Mouse (Mus musculus): ENCODE measurements around the gene Fam78a. TPM values are rescaled to one million over a fixed set of nuclear protein-coding genes. Genes with fewer than 3 reads are reported as not detected.
"Not testable (repeated sequence)": the region's sequence is repeated elsewhere in the genome, so short reads cannot be mapped to it uniquely, and the experiment has no call there.

Gene Fam78a
- total RNA-seq, 2 experiments from 2014 or later = 11.7 to 14.7 TPM

GRCm38 (mm10) chr2:32047323-32047722 lies 37.3 kb downstream of the Fam78a start:
- no peak for ATAC-seq (ENCODE audit: poor library complexity, severe bottlenecking)

- ATAC-seq (ENCODE audit: poor library complexity, severe bottlenecking) = no peak
Observed at GRCm38 (mm10) chr2:32046009-32046408, 38.6 kb downstream of the Fam78a start.

GRCm38 (mm10) chr2:32045375-32045774 lies 39.3 kb downstream of the Fam78a start:
- ATAC-seq (ENCODE audit: poor library complexity, severe bottlenecking) = no peak

GRCm38 (mm10) chr2:32043836-32044235 lies 40.8 kb downstream of the Fam78a start:
- no peak for ATAC-seq (ENCODE audit: poor library complexity, severe bottlenecking)

GRCm38 (mm10) chr2:32041087-32041486 lies 43.6 kb downstream of the Fam78a start:
- no peak for ATAC-seq (ENCODE audit: poor library complexity, severe bottlenecking)

DNA sequence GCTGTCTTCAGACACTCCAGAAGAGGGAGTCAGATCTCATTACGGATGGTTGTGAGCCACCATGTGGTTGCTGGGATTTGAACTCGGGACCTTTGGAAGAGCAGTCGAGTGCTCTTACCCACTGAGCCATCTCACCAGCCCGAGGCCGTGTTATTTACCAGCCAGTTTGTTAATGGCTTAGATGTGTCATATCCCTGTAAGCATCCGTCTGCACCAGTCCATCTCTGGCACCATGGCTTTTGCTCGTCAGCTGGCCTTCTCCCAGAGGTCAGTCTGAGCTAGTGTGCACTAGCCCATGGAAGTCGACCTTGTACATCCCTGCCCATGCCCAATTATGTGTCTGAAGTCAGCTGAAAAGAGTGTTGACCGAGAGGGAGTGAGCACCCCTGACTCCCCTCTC lies 44.0 kb downstream of the Fam78a start:
- not testable (repeated sequence) for ATAC-seq (ENCODE audit: poor library complexity, severe bottlenecking)

- ATAC-seq (ENCODE audit: poor library complexity, severe bottlenecking) = no peak
Observed at GRCm38 (mm10) chr2:32038661-32039081, 46.0 kb downstream of the Fam78a start.

DNA sequence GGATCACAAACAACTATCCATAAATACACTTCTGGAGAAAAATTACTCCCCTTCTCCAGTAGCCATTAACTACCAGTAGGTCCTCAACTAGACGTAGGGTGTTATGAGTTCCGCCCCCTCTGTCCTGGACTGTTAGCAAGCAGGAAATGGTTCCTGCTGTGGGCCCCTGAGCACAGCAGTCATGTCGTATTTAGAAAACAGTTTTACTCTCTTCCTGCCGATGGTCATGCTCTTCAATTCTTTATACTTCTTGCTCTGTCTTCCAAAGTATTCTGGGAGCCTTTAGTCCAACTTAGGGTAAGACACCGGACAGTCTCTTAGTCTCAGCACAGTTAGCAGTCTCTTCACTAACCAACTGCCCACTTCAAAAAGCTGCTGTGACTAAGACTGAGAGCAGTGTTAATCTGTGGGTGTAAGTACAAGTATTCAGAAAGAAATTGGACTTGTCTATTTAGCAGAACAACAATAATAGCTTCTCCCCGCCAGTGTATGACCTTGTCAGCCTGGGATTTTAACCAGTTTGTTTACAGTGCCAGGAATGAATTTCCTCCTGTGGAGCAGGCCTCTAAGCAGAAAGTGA lies 47.3 kb downstream of the Fam78a start:
- no peak for ATAC-seq (ENCODE audit: poor library complexity, severe bottlenecking)

DNA sequence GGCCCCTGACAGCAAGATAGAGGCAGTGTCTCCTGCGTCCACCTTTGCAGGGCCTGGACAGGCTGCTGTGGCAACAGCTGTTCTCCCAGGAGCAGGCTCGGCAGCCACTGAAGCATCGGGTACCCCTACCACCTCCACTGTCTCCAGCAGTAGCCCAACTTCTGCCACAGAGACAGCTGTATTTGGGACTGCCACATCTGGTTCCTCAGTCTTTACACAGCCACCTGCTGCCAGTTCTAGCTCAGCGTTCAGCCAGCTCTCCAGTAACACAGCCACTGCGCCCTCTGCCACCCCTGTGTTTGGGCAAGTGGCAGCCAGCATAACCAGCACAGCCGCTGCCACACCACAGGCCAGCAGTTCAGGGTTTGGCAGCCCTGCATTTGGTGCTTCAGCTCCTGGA lies 50.5 kb downstream of the Fam78a start:
- ATAC-seq (ENCODE audit: poor library complexity, severe bottlenecking) = no peak

DNA sequence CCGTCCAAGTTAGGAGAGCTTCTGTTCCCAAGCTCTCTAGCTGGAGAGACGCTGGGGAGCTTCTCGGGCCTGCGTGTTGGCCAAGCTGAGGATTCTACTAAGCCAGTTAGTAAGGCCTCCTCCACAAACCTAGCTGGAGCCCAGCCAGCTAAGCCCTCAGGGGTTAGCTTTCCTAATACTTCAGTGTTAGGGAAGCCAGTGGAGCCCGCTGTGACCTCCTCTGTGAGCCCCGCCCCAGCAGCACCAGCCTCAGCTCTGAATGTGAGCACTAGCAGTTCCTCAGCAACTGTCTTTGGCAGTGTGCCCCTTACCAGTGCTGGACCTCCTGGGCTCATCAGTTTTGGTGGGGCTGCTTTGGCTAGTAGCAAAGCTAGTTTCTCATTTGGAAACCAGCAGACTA lies 51.2 kb downstream of the Fam78a start:
- ATAC-seq (ENCODE audit: poor library complexity, severe bottlenecking) = no peak

DNA sequence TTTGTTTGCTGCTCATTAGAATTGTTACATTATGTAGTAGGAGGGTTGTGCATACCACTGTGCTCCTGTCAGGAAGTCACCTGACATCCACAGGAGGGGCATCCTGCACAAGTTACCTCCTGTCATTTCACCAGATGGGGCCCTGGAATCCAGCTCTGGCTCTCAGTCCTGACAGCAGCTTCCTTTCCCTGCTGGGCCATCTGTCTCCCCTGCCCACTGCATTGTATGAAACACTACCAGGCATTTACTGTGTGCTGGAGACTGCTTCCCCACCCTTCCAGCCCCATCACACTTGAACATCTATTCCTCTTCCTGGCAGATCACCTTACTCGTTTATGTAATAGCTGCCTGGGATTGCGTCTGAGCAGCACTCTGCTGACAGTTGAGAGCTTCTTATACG lies 55.0 kb downstream of the Fam78a start:
- ATAC-seq (ENCODE audit: poor library complexity, severe bottlenecking) = no peak

DNA sequence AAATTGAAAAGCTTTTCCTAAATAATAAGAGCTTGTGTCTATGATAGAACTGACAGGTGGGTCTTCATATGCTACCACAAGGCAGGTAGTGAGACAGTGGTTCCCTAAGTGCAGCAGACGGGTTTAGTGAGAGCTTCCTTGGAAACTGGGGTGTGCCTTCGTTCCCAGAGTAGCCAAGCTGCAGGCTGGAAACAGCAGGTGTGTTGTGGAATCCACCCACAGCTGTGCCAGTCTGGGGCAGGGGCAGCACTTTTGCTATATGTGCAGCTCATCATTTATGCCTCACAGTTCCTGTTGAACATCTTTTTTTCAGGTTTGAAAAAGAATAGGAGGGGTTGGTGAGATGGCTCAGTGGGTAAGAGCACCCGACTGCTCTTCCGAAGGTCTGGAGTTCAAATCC lies 60.3 kb downstream of the Fam78a start:
- no peak for ATAC-seq (ENCODE audit: poor library complexity, severe bottlenecking)

DNA sequence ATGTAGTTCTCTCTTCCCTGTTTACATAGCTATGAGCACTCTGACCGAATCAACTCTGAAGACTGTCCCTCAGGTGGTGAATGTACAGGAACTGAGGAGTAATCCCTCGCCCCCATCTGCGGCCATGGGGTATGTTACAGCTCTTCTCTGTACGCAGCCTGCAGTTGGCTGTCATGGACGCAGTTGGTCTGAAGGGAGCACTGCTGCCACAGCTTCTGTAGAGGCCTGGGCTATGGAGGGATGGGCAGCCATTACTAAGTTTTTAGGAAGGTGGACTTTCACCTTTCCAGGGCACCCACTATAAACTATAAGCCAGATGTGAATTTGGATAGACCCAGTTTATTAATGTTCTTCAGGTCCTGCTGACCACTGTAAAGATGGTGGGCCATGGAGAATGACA lies 64.4 kb downstream of the Fam78a start:
- no peak for ATAC-seq (ENCODE audit: poor library complexity, severe bottlenecking)

DNA sequence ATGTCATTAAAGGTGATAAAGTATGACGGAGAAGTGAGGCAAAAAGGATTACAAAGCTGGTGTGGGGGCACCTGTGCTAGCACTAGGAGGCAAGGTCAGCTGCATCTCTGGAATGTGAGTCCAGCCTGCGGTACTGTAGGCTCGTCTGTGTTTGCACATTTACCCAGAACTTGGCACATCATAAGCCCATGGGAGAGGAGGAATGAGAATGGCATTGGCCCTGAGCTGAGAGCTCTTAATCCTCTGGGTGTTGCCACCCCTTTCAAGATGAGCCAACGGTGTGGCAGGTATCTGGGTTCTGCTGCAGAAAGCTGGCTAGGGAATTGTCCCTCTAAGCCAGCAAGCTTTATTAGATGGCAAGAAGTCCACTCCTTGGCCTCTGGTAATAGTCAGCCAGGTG lies 65.0 kb downstream of the Fam78a start:
- no peak for ATAC-seq (ENCODE audit: poor library complexity, severe bottlenecking)

DNA sequence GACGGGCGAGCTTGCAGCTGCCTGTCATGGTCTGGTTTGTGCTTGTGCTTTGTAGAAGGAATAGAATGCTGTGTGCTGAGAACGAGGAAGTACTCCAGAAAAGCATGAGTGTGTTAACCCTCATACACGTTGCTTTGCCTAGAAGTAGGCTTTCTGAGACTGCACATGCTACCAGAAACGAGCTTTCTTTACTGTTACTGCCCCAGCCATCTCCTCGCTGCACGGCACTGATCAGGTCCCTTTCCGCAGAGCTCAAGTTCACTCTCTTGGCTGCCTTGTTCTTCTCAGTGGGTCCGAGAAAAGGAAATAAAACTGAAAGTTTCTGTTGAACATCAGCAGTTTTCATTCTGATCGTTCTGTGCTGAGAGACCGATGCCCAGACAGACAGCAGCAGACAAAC lies 75.9 kb downstream of the Fam78a start:
- no peak for ATAC-seq (ENCODE audit: poor library complexity, severe bottlenecking)

DNA sequence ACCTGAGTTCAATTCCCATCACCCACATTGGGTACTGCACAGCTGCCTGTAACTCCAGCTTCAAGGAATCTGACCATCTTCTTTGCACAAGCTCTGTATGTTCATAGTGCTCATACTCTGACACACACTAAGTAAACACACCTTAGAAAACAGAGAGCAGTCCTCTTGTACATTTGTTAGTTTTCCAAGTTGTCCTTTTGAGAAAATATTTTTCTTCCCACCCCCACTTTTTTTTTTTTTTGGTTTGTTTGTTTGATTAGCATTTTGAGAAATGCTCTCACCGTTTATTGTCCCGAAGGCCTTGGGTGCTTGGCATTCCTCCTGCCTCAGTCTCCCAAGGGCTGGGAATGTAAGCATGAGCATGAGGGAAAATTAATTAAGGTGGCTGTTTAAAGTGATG lies 76.3 kb downstream of the Fam78a start:
- ATAC-seq (ENCODE audit: poor library complexity, severe bottlenecking) = no peak

Other genes starting within 250 kb of the Fam78a start
- not detected in 2 replicates for gene Fibcd1, start 238.9 kb downstream of the Fam78a start, total RNA-seq (2015)
- gene Fibcd1, start 238.9 kb downstream of the Fam78a start, total RNA-seq (2017) = 0.04 TPM in 1 of 2 replicates, not detected in the other
- gene Lamc3, start 197.6 kb downstream of the Fam78a start, total RNA-seq (2015) = not detected in 2 replicates
- gene Lamc3, start 197.6 kb downstream of the Fam78a start, total RNA-seq (2017) = not detected in 2 replicates
- gene Aif1l, start 134.7 kb downstream of the Fam78a start, total RNA-seq (2015) = 0.16 TPM in 1 of 2 replicates, not detected in the other
- 2.1 TPM in 1 of 2 replicates, not detected in the other for gene Aif1l, start 134.7 kb downstream of the Fam78a start, total RNA-seq (2017)
- 51.5 and 69.1 TPM in 2 replicates for gene Nup214, start 110.4 kb downstream of the Fam78a start, total RNA-seq (2015)
- 32.0 and 37.7 TPM in 2 replicates for gene Nup214, start 110.4 kb downstream of the Fam78a start, total RNA-seq (2017)
- 0.14 and 0.33 TPM in 2 replicates for gene Plpp7, start 10.7 kb upstream of the Fam78a start, total RNA-seq (2015)
- 0.24 and 1.2 TPM in 2 replicates for gene Plpp7, start 10.7 kb upstream of the Fam78a start, total RNA-seq (2017)
- 26.9 and 27.2 TPM in 2 replicates for gene Prrc2b, start 66.2 kb upstream of the Fam78a start, total RNA-seq (2015)
- 11.5 and 13.9 TPM in 2 replicates for gene Prrc2b, start 66.2 kb upstream of the Fam78a start, total RNA-seq (2017)
- 7.7 and 8.4 TPM in 2 replicates for gene Pomt1, start 151.7 kb upstream of the Fam78a start, total RNA-seq (2015)
- 15.2 and 17.3 TPM in 2 replicates for gene Pomt1, start 151.7 kb upstream of the Fam78a start, total RNA-seq (2017)
- gene Uck1, start 175.3 kb upstream of the Fam78a start, total RNA-seq (2015) = 18.7 and 29.3 TPM in 2 replicates
- gene Uck1, start 175.3 kb upstream of the Fam78a start, total RNA-seq (2017) = 19.3 and 19.6 TPM in 2 replicates
- gene Golga2, start 202.5 kb upstream of the Fam78a start, total RNA-seq (2015) = 9.7 and 20.1 TPM in 2 replicates
- gene Golga2, start 202.5 kb upstream of the Fam78a start, total RNA-seq (2017) = 51.1 and 55.3 TPM in 2 replicates
- 114 and 143 TPM in 2 replicates for gene Swi5, start 203.2 kb upstream of the Fam78a start, total RNA-seq (2015)
- gene Swi5, start 203.2 kb upstream of the Fam78a start, total RNA-seq (2017) = 208 and 230 TPM in 2 replicates